Mouse (Mus musculus): Measurements from ENCODE around the gene Coq7. TPM values are rescaled to one million over a fixed set of nuclear protein-coding genes. Genes with fewer than 3 reads are reported as not detected.

The Coq7 gene
- polyA plus RNA-seq, 2 experiments: 34.1 to 56.2 TPM

GRCm38 (mm10) chr7:118486917-118487316 is 46.2 kb downstream of the Coq7 start:
- Histone ChIP-seq H3K4me2 (ENCODE audit: low read depth) (no peak overlapping the region), H3K9me3 (ENCODE audit: control insufficient read depth, low read length) (no peaks in the 10 kb centered on the region), H3K36me3 (replicated peaks; ENCODE audit: control insufficient read depth, insufficient read depth, low read depth) (no peaks in the 10 kb centered on the region), H3K27me3 (ENCODE audit: control insufficient read depth, insufficient read depth, low read length) (peaks cover 17% of the 10 kb centered on the region), H3K4me1 (replicated peaks; ENCODE audit: control insufficient read depth in 2 of 2, insufficient read depth in 2 of 2, low read length in 1 of 2) (peaks cover 0 to 5% of the 10 kb centered on the region in 2 experiments; a peak in 1 of 4 replicates), H3K4me3 (ENCODE audit: insufficient read depth in 1 of 2, low read depth in 2 of 2, low read length in 2 of 2) (no peak overlapping the region), H3K27ac (no peak overlapping the region), H3K9ac (replicated peaks) (no peak overlapping the region)
- WGBS (ENCODE audit: insufficient replicate concordance): 43% methylated on average over 5 of the region's 5 CpGs
- DNase-seq (ENCODE audit: low read depth in 3 of 3, low spot score in 3 of 3) (no peak), ATAC-seq (ENCODE audit: insufficient read depth) (no peak)
- TF ChIP-seq CTCF (IDR thresholded peaks at IDR 0.05; ENCODE audit: low read depth) (no peak), EP300 (IDR thresholded peaks at IDR 0.05; ENCODE audit: low read depth) (no peak)

GRCm38 (mm10) chr7:118483996-118484395 is 49.2 kb downstream of the Coq7 start:
- ATAC-seq (ENCODE audit: insufficient read depth): no peak
- 35% methylated on average over 1 of the region's 1 CpGs for WGBS (ENCODE audit: insufficient replicate concordance)
- H3K9me3 ChIP-seq (ENCODE audit: control insufficient read depth, low read length): no peaks in the 10 kb centered on the region
- no peak overlapping the region for H3K9ac ChIP-seq (replicated peaks)
- H3K4me3 ChIP-seq (ENCODE audit: insufficient read depth in 1 of 2, low read depth in 2 of 2, low read length in 2 of 2): no peak overlapping the region
- H3K27me3 ChIP-seq (ENCODE audit: control insufficient read depth, insufficient read depth, low read length): no peaks in the 10 kb centered on the region
- peaks cover 0 to 8% of the 10 kb centered on the region in 2 experiments; a peak in 2 of 4 replicates for H3K4me1 ChIP-seq (replicated peaks; ENCODE audit: control insufficient read depth in 2 of 2, insufficient read depth in 2 of 2, low read length in 1 of 2)
- TF ChIP-seq EP300 (IDR thresholded peaks at IDR 0.05; ENCODE audit: low read depth) (no peak), CTCF (IDR thresholded peaks at IDR 0.05; ENCODE audit: low read depth) (no peak)
- no peaks in the 10 kb centered on the region for H3K36me3 ChIP-seq (replicated peaks; ENCODE audit: control insufficient read depth, insufficient read depth, low read depth)
- no peak for DNase-seq (ENCODE audit: low read depth in 3 of 3, low spot score in 3 of 3)
- no peak overlapping the region for H3K4me2 ChIP-seq (ENCODE audit: low read depth)
- H3K27ac ChIP-seq: no peak overlapping the region

- Histone ChIP-seq H3K27me3 (ENCODE audit: control insufficient read depth, insufficient read depth, low read length) (no peaks in the 10 kb centered on the region), H3K4me1 (replicated peaks; ENCODE audit: control insufficient read depth in 2 of 2, insufficient read depth in 2 of 2, low read length in 1 of 2) (peaks cover 0 to 4% of the 10 kb centered on the region in 2 experiments; a peak in 1 of 4 replicates), H3K4me2 (ENCODE audit: low read depth) (no peak overlapping the region), H3K36me3 (replicated peaks; ENCODE audit: control insufficient read depth, insufficient read depth, low read depth) (no peaks in the 10 kb centered on the region), H3K9ac (replicated peaks) (no peak overlapping the region), H3K27ac (no peak overlapping the region), H3K4me3 (ENCODE audit: insufficient read depth in 1 of 2, low read depth in 2 of 2, low read length in 2 of 2) (no peak overlapping the region), H3K9me3 (ENCODE audit: control insufficient read depth, low read length) (no peaks in the 10 kb centered on the region)
- TF ChIP-seq EP300 (IDR thresholded peaks at IDR 0.05; ENCODE audit: low read depth): no peak
- TF ChIP-seq CTCF (IDR thresholded peaks at IDR 0.05; ENCODE audit: low read depth): no peak
- ATAC-seq (ENCODE audit: insufficient read depth) (no peak), DNase-seq (ENCODE audit: low read depth in 3 of 3, low spot score in 3 of 3) (no peak)
- WGBS (ENCODE audit: insufficient replicate concordance): 70% methylated on average over 2 of the region's 2 CpGs
These were observed 51.2 kb downstream of the Coq7 start for GRCm38 (mm10) chr7:118482001-118482400.

- Histone ChIP-seq H3K27ac (no peak overlapping the region), H3K4me1 (replicated peaks; ENCODE audit: control insufficient read depth in 2 of 2, insufficient read depth in 2 of 2, low read length in 1 of 2) (peaks cover 0 to 4% of the 10 kb centered on the region in 2 experiments; a peak in 1 of 4 replicates), H3K9me3 (ENCODE audit: control insufficient read depth, low read length) (no peaks in the 10 kb centered on the region), H3K4me2 (ENCODE audit: low read depth) (no peak overlapping the region), H3K27me3 (ENCODE audit: control insufficient read depth, insufficient read depth, low read length) (no peaks in the 10 kb centered on the region), H3K4me3 (ENCODE audit: insufficient read depth in 1 of 2, low read depth in 2 of 2, low read length in 2 of 2) (no peak overlapping the region), H3K36me3 (replicated peaks; ENCODE audit: control insufficient read depth, insufficient read depth, low read depth) (no peaks in the 10 kb centered on the region), H3K9ac (replicated peaks) (no peak overlapping the region)
- 51% methylated on average over 10 of the region's 10 CpGs for whole genome bisulfite sequencing (ENCODE audit: insufficient replicate concordance)
- DNase-seq (ENCODE audit: low read depth in 3 of 3, low spot score in 3 of 3) (no peak), ATAC-seq (ENCODE audit: insufficient read depth) (no peak)
- TF ChIP-seq CTCF (IDR thresholded peaks at IDR 0.05; ENCODE audit: low read depth): no peak
These were observed 51.9 kb downstream of the Coq7 start for GRCm38 (mm10) chr7:118481047-118481810.

- no peak overlapping the region for H3K4me3 ChIP-seq (ENCODE audit: insufficient read depth in 1 of 2, low read depth in 2 of 2, low read length in 2 of 2)
- no peak overlapping the region for H3K4me2 ChIP-seq (ENCODE audit: low read depth)
- H3K27me3 ChIP-seq (ENCODE audit: control insufficient read depth, insufficient read depth, low read length): no peaks in the 10 kb centered on the region
- TF ChIP-seq CTCF (IDR thresholded peaks at IDR 0.05; ENCODE audit: low read depth) (no peak), EP300 (IDR thresholded peaks at IDR 0.05; ENCODE audit: low read depth) (no peak)
- no peaks in the 10 kb centered on the region for H3K9me3 ChIP-seq (ENCODE audit: control insufficient read depth, low read length)
- ATAC-seq (ENCODE audit: insufficient read depth) (no peak), DNase-seq (ENCODE audit: low read depth in 3 of 3, low spot score in 3 of 3) (no peak)
- H3K9ac ChIP-seq (replicated peaks): no peak overlapping the region
- WGBS (ENCODE audit: insufficient replicate concordance): 67% methylated on average over 9 of the region's 9 CpGs
- H3K4me1 ChIP-seq (replicated peaks; ENCODE audit: control insufficient read depth in 2 of 2, insufficient read depth in 2 of 2, low read length in 1 of 2): peaks cover 0 to 4% of the 10 kb centered on the region in 2 experiments; a peak in 1 of 4 replicates
- no peak overlapping the region for H3K27ac ChIP-seq
- H3K36me3 ChIP-seq (replicated peaks; ENCODE audit: control insufficient read depth, insufficient read depth, low read depth): no peaks in the 10 kb centered on the region
These were observed 52.9 kb downstream of the Coq7 start for GRCm38 (mm10) chr7:118480160-118480709.

All from liver, embryonic 14.5 days (tissue).